Mouse (Mus musculus): ENCODE measurements at regions not wholly inside any gene's neighbourhood (a gene's known extent, or its start where the extent isn't known, plus 50 kb on each side); places are given as distances from the start of the nearest gene placed in this dataset.

DNA sequence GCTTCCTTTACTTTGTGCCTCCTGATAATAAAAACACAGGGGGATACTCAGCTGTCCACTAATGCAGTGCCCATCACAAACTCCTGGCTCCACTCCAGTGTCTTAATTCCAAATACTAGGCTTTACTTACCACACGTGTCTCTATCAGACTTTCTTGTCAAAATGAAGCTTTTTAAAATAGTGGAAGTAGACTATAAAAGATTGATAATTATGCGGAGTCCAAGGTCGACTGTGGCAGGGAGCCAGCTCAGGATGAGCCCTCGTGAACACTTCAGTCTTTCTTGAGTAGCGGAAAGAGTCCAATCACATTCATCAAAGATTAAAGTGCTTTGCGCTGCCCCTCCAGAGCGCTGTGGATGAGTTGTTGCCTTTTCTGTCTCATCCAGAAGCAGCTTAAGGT lies 147.9 kb upstream of the Zbtb20 start:
- Histone ChIP-seq H3K27me3 (ENCODE audit: control insufficient read depth, insufficient read depth, low read length) (no peaks in the 10 kb centered on the region), H3K9ac (replicated peaks) (no peak overlapping the region), H3K36me3 (replicated peaks; ENCODE audit: control insufficient read depth, insufficient read depth, low read depth) (no peaks in the 10 kb centered on the region), H3K9me3 (ENCODE audit: control insufficient read depth, low read length) (no peaks in the 10 kb centered on the region), H3K4me2 (ENCODE audit: low read depth) (no peak overlapping the region), H3K4me3 (ENCODE audit: insufficient read depth in 1 of 2, low read depth in 2 of 2, low read length in 2 of 2) (no peak overlapping the region), H3K4me1 (replicated peaks; ENCODE audit: control insufficient read depth in 2 of 2, insufficient read depth in 2 of 2, low read length in 1 of 2) (no peaks in the 10 kb centered on the region), H3K27ac (no peak overlapping the region)
- no peak for ATAC-seq (ENCODE audit: insufficient read depth)
- TF ChIP-seq EP300 (IDR thresholded peaks at IDR 0.05; ENCODE audit: low read depth) = no peak
- TF ChIP-seq CTCF (IDR thresholded peaks at IDR 0.05; ENCODE audit: low read depth) = no peak
- no peak for DNase-seq (ENCODE audit: low read depth in 3 of 3, low spot score in 3 of 3)
- 68% methylated on average over 7 of the region's 7 CpGs for WGBS (ENCODE audit: insufficient replicate concordance)

- WGBS (ENCODE audit: insufficient replicate concordance) = 43% methylated on average over 3 of the region's 3 CpGs
- no peak for ATAC-seq (ENCODE audit: insufficient read depth)
- H3K36me3 ChIP-seq (replicated peaks; ENCODE audit: control insufficient read depth, insufficient read depth, low read depth) = no peaks in the 10 kb centered on the region
- no peak overlapping the region for H3K4me3 ChIP-seq (ENCODE audit: insufficient read depth in 1 of 2, low read depth in 2 of 2, low read length in 2 of 2)
- no peak for DNase-seq (ENCODE audit: low read depth in 3 of 3, low spot score in 3 of 3)
- H3K27ac ChIP-seq = no peak overlapping the region
- H3K27me3 ChIP-seq (ENCODE audit: control insufficient read depth, insufficient read depth, low read length) = no peaks in the 10 kb centered on the region
- TF ChIP-seq EP300 (IDR thresholded peaks at IDR 0.05; ENCODE audit: low read depth) (no peak), CTCF (IDR thresholded peaks at IDR 0.05; ENCODE audit: low read depth) (no peak)
- H3K9me3 ChIP-seq (ENCODE audit: control insufficient read depth, low read length) = no peaks in the 10 kb centered on the region
- H3K4me2 ChIP-seq (ENCODE audit: low read depth) = no peak overlapping the region
- no peaks in the 10 kb centered on the region for H3K4me1 ChIP-seq (replicated peaks; ENCODE audit: control insufficient read depth in 2 of 2, insufficient read depth in 2 of 2, low read length in 1 of 2)
- no peak overlapping the region for H3K9ac ChIP-seq (replicated peaks)
Measured at GRCm38 (mm10) chr16:42719915-42720314, 155.8 kb upstream of the Zbtb20 start.

GRCm38 (mm10) chr16:42718452-42718851 lies 157.2 kb upstream of the Zbtb20 start:
- Histone ChIP-seq H3K4me1 (replicated peaks; ENCODE audit: control insufficient read depth in 2 of 2, insufficient read depth in 2 of 2, low read length in 1 of 2) (no peaks in the 10 kb centered on the region), H3K9ac (replicated peaks) (no peak overlapping the region), H3K4me2 (ENCODE audit: low read depth) (no peak overlapping the region), H3K27ac (no peak overlapping the region), H3K36me3 (replicated peaks; ENCODE audit: control insufficient read depth, insufficient read depth, low read depth) (no peaks in the 10 kb centered on the region), H3K27me3 (ENCODE audit: control insufficient read depth, insufficient read depth, low read length) (no peaks in the 10 kb centered on the region), H3K4me3 (ENCODE audit: insufficient read depth in 1 of 2, low read depth in 2 of 2, low read length in 2 of 2) (no peak overlapping the region), H3K9me3 (ENCODE audit: control insufficient read depth, low read length) (no peaks in the 10 kb centered on the region)
- TF ChIP-seq EP300 (IDR thresholded peaks at IDR 0.05; ENCODE audit: low read depth) = no peak
- TF ChIP-seq CTCF (IDR thresholded peaks at IDR 0.05; ENCODE audit: low read depth) = no peak
- WGBS (ENCODE audit: insufficient replicate concordance) = 61% methylated on average over 7 of the region's 7 CpGs
- ATAC-seq (ENCODE audit: insufficient read depth) = no peak
- no peak for DNase-seq (ENCODE audit: low read depth in 3 of 3, low spot score in 3 of 3)

GRCm38 (mm10) chr16:42717828-42718412 lies 157.8 kb upstream of the Zbtb20 start:
- Histone ChIP-seq H3K9ac (replicated peaks) (no peak overlapping the region), H3K9me3 (ENCODE audit: control insufficient read depth, low read length) (no peaks in the 10 kb centered on the region), H3K4me2 (ENCODE audit: low read depth) (no peak overlapping the region), H3K27me3 (ENCODE audit: control insufficient read depth, insufficient read depth, low read length) (no peaks in the 10 kb centered on the region), H3K27ac (no peak overlapping the region), H3K4me3 (ENCODE audit: insufficient read depth in 1 of 2, low read depth in 2 of 2, low read length in 2 of 2) (no peak overlapping the region), H3K36me3 (replicated peaks; ENCODE audit: control insufficient read depth, insufficient read depth, low read depth) (no peaks in the 10 kb centered on the region), H3K4me1 (replicated peaks; ENCODE audit: control insufficient read depth in 2 of 2, insufficient read depth in 2 of 2, low read length in 1 of 2) (no peaks in the 10 kb centered on the region)
- no peak for ATAC-seq (ENCODE audit: insufficient read depth)
- TF ChIP-seq CTCF (IDR thresholded peaks at IDR 0.05; ENCODE audit: low read depth) (no peak), EP300 (IDR thresholded peaks at IDR 0.05; ENCODE audit: low read depth) (no peak)
- no peak for DNase-seq (ENCODE audit: low read depth in 3 of 3, low spot score in 3 of 3)
- 60% methylated on average over 7 of the region's 7 CpGs for WGBS (ENCODE audit: insufficient replicate concordance)

DNA sequence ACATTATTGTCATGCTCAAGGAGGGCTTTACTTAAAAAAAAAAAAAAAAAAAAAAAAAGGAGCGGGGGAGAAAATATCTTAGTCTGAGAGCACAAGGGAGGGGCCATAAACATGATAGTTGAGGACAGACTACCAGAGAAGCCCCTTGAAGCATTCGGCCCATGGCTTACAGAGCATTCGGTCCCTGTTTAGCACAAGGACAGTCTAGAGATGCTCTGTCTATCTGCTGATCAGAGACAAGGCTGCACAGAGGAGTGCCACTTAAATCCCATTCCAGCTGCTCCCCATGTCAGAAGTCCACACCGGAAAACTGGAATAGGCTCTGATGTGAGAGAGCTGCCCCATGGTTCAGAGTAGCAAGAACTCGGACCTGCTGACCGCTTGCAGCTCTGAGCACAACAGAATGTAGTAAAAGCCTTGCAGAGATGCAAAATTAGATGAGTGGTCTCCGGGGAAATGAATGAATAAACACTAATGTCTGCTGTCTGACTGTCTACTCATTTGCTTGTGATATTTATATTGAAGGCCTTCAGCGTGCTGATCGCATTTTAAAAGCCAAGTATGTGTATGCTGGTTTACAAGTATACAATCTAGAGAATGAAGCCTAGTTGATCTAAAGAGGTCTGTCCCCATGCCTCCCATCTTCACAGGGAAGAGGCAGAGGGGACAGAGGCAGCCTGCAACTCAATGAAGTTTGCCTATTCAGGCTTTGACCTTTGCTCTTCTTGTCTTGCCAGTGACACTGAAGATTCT lies 158.4 kb upstream of the Zbtb20 start:
- H3K27me3 ChIP-seq (ENCODE audit: control insufficient read depth, insufficient read depth, low read length) = no peaks in the 10 kb centered on the region
- no peaks in the 10 kb centered on the region for H3K36me3 ChIP-seq (replicated peaks; ENCODE audit: control insufficient read depth, insufficient read depth, low read depth)
- H3K9ac ChIP-seq (replicated peaks) = no peak overlapping the region
- ATAC-seq (ENCODE audit: insufficient read depth) (no peak), DNase-seq (ENCODE audit: low read depth in 3 of 3, low spot score in 3 of 3) (no peak)
- H3K9me3 ChIP-seq (ENCODE audit: control insufficient read depth, low read length) = no peaks in the 10 kb centered on the region
- TF ChIP-seq CTCF (IDR thresholded peaks at IDR 0.05; ENCODE audit: low read depth) (no peak), EP300 (IDR thresholded peaks at IDR 0.05; ENCODE audit: low read depth) (no peak)
- no peak overlapping the region for H3K27ac ChIP-seq
- WGBS (ENCODE audit: insufficient replicate concordance) = 65% methylated on average over 9 of the region's 9 CpGs
- H3K4me2 ChIP-seq (ENCODE audit: low read depth) = no peak overlapping the region
- H3K4me3 ChIP-seq (ENCODE audit: insufficient read depth in 1 of 2, low read depth in 2 of 2, low read length in 2 of 2) = no peak overlapping the region
- H3K4me1 ChIP-seq (replicated peaks; ENCODE audit: control insufficient read depth in 2 of 2, insufficient read depth in 2 of 2, low read length in 1 of 2) = no peaks in the 10 kb centered on the region
